Mouse (Mus musculus): ENCODE data around the gene Gpr89.

GRCm38 (mm10) chr3:96845806-96846205 is 59.3 kb downstream of the Gpr89 start:
- TF ChIP-seq CTCF (IDR thresholded peaks at IDR 0.05; ENCODE audit: low read depth), result no peak
- TF ChIP-seq EP300 (IDR thresholded peaks at IDR 0.05; ENCODE audit: low read depth), result no peak
